Mouse (Mus musculus): ENCODE measurements at regions not wholly inside any gene's neighbourhood (a gene's known extent, or its start where the extent isn't known, plus 50 kb on each side); places are given as distances from the start of the nearest gene placed in this dataset.

DNA sequence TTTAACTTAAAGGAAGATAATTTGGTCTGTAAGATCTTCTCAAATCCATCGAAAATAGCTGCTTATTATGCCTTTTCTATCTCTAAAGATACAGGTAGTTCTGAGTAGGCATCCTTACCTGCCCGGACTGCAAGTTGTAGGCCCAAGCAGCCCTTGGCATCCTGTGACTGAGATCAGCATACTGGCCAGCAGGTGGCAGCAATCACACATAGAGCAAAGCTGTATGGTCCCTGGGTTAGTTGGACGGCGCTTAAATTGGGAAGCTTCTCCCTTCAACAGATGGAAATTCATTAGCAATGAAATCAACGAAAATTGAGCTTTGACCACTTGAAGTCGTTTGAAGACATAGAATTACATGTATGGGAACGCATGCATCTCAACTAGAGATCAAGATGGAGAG, 61.0 kb downstream of the Ccng2 start:
- peak; percentile 83 for ATAC-seq (replicated peaks; ENCODE audit: poor library complexity, severe bottlenecking)

DNA sequence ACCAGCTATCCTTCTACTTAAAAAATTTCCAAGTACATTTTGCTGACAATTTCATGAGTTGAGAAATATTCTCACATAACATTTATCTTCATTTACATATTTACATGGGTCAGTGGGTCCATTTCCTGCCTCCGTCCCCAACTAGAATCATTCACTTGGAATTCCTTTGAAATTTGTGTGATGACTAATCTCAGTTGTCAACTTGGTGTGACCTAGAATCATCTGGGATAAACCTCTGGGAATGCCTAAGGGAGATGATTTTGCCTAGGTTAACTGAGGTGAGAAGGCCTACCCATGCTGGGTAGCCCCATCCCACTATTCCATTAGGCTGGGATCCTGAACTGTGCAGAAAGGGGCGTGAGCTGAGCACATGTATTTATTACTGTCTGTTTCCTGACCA, 63.8 kb downstream of the Ccng2 start:
- no peak for ATAC-seq (replicated peaks; ENCODE audit: poor library complexity, severe bottlenecking)

DNA sequence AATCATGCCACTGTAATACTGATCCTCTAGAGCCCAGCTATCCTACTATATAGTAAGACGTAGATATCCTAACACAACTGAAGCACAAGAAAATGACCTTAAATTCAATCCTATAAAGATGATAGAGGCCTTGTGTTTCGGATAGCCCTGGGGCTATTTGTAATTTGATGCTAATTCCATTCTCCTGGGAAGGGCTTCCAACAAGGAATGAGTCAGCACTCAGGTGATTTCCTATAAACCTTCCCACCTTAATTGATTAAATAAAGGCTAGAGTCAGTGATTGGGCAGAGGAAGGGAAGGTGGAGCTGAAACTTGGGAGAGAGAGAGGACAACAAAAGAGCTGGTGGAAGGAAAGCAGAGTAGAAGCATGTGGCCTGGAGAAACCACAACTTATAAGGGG, 86.0 kb downstream of the Ccng2 start:
- ATAC-seq (replicated peaks; ENCODE audit: poor library complexity, severe bottlenecking), result no peak

Measured in granulocyte monocyte progenitor cell, adult 5-6 weeks (primary cell).